Mouse (Mus musculus) midbrain, postnatal 0 days (tissue): ENCODE results near the gene Hoxa10. TPM values are rescaled to one million over a fixed set of nuclear protein-coding genes. Genes with fewer than 3 reads are reported as not detected.

Source experiments
- ATAC-seq: fragments of 200-750 bp; cut with Nextera tagmentation; 2 replicates; pipeline ENCODE4 v1.8.0; 2017; ENCODE audit warnings: moderate number of reproducible peaks, mild to moderate bottlenecking, moderate TSS enrichment, moderate library complexity; ENCODE audit not compliant: low FRiP score
- DNase-seq: peaks from one replicate; pipeline ENCODE4 v3.0.0-alpha.2; 2015; ENCODE audit warnings: low spot score
- H3K27ac ChIP-seq: fragments of 300-500 bp; sonication (generic); 2 replicates; pipeline ENCODE4 v1.5.1; 2014; ENCODE audit warnings: low read depth, mild to moderate bottlenecking, low read length, mixed read lengths
- H3K27me3 ChIP-seq: fragments of 300-500 bp; sonication (generic); 2 replicates; pipeline ENCODE4 v1.6.1; 2014; ENCODE audit warnings: low read length, control low read depth, mixed read lengths; ENCODE audit not compliant: insufficient read depth
- H3K36me3 ChIP-seq: fragments of 300-500 bp; sonication (generic); 2 replicates; pipeline ENCODE4 v1.6.1; 2014; ENCODE audit warnings: low read length, control low read depth, mixed read lengths; ENCODE audit not compliant: insufficient read depth
- H3K4me1 ChIP-seq: fragments of 300-500 bp; sonication (generic); 2 replicates; pipeline ENCODE4 v1.6.1; 2014; ENCODE audit warnings: mild to moderate bottlenecking, control low read depth, antibody characterized with exemption, low read length, mixed read lengths; ENCODE audit not compliant: insufficient read depth
- H3K4me2 ChIP-seq: fragments of 300-500 bp; sonication (generic); 2 replicates; pipeline ENCODE4 v1.6.1; 2014; ENCODE audit warnings: low read depth, mild to moderate bottlenecking, low read length, mixed read lengths; ENCODE audit not compliant: poor library complexity, severe bottlenecking
- H3K4me3 ChIP-seq: fragments of 300-500 bp; sonication (generic); 2 replicates; pipeline ENCODE4 v1.5.1; 2014; ENCODE audit warnings: low read depth, mild to moderate bottlenecking, low read length, moderate library complexity
- H3K9ac ChIP-seq: fragments of 300-500 bp; sonication (generic); replicated peaks from 2 replicates; pipeline ENCODE4 v1.6.1; 2014; ENCODE audit warnings: mild to moderate bottlenecking, low read length, moderate library complexity, mixed read lengths; ENCODE audit not compliant: poor library complexity, severe bottlenecking
- H3K9me3 ChIP-seq: fragments of 300-500 bp; sonication (generic); 2 replicates; pipeline ENCODE4 v1.6.1; 2016; ENCODE audit warnings: low read length, control low read depth
- CTCF ChIP-seq: IDR thresholded peaks from 2 replicates; pipeline ENCODE4 v1.5.1; 2016; ENCODE audit warnings: antibody characterized with exemption, mild to moderate bottlenecking
- WGBS: fragments of 180-500 bp; shearing (Covaris S2); extraction: QIAGEN DNeasy Blood & Tissue Kit; methylation state at CpG from one replicate; pipeline ENCODE4 v1.1.7; 2014; 5-methylcytosine and 5-hydroxymethylcytosine counted together
- polyA plus RNA-seq: library from polyadenylated mRNA; unstranded; fragments of >200 nt; fragmentation: Nextera tagmentation; extraction: Ambion mirVana; gene quantifications from 2 replicates; pipeline ENCODE4 v1.2.1, GENCODE M21; 2015
- total RNA-seq: library from RNA; depleted of rRNA; stranded (reverse); fragments of >200 nt; gene quantifications from 2 replicates; pipeline ENCODE4 v1.2.3, GENCODE M21; 2014

The Hoxa10 gene
- total and polyA plus RNA-seq, 2 experiments from 2014 or later = not detected

GRCm38 (mm10) chr6:52221993-52222685 is 18.5 kb downstream of the Hoxa10 start:
- H3K9ac ChIP-seq = no peak overlapping the region
- H3K4me2 ChIP-seq = peak overlapping the region; percentile 84
- H3K4me3 ChIP-seq = peak overlapping the region; percentile 43; the same call in 1 of the 2 replicates
- 8% methylated on average over 21 of the region's 21 CpGs for WGBS
- no peak overlapping the region for H3K27ac ChIP-seq
- no peaks in the 10 kb centered on the region for H3K36me3 ChIP-seq
- peak; percentile 27; the same call in 1 of the 2 replicates for ATAC-seq
- DNase-seq = no peak
- no peak for TF ChIP-seq CTCF
- peaks cover 91% of the 10 kb centered on the region for H3K27me3 ChIP-seq
- H3K4me1 ChIP-seq = no peaks in the 10 kb centered on the region
- H3K9me3 ChIP-seq = no peaks in the 10 kb centered on the region

DNA sequence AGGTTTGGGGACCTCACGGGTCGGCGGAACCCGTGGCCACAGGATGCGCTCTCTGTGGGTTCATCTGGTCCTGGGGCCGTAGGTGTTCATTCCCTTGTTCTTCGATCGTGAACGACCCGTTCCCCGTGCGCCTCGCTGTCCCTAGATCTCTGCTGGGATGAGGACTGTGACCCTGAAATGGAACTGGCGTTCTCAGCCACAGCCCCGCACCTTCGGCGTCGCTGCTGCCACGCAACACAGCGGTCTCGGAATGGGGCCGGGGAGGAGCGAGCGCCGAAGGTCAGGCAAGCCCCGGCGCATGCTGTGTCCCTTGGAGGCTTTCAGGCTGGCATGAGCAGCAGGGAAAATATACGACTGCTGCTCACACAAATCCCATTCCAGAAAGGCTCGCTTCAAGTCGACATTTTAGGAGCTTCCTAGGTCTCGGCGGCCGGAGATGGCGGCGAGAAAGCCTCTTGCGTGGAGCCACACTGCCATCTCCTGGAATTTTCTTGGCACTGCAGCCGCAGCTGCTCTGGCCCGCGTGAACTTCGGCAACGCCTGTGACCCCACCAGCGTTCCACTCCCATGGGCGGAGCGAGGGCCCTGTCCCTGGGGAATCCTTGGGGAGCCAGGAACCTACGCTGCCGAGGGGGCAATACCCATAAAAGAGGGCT is 19.2 kb downstream of the Hoxa10 start, which contains the start of gene Hoxa7:
Gene Hoxa7 (minus strand): TSS at position 518 of the 656 bp plus-strand sequence.
- Histone ChIP-seq H3K9me3 (no peaks in the 10 kb centered on the region), H3K36me3 (no peaks in the 10 kb centered on the region), H3K4me1 (no peaks in the 10 kb centered on the region), H3K9ac (peak within 1 kb of the TSS; percentile 48), H3K27ac (no peak within 1 kb of the TSS), H3K4me3 (peak within 1 kb of the TSS; percentile 43), H3K4me2 (peak within 1 kb of the TSS; percentile 84), H3K27me3 (peaks cover 91% of the 10 kb centered on the region)
- peak; percentile 75 for ATAC-seq
- WGBS = 1% methylated on average over 46 of the region's 46 CpGs
- peak; percentile 97 for TF ChIP-seq CTCF
- DNase-seq = peak; percentile 84

DNA sequence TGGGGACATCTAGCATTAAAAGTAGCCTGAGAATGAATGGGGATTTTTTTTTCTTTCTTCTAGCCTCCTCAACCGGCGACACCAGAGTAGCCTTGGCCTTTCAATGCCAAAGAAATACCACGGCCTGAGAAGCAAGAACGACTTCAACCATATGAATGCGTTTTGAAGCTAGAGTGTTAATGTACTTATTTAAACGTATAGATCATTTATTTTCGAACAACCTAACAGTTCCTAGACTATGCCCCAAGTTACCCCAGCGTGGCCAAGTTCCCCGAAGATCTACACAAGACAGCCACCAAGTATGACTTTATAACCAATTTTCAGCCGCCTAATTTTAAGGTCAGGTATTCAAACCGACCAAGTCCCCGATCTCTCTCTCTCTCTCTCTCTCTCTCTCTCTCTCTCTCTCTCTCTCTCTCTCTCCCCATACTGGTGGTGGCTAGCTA is 19.8 kb downstream of the Hoxa10 start:
- Histone ChIP-seq H3K27me3 (peaks cover 93% of the 10 kb centered on the region), H3K9me3 (no peaks in the 10 kb centered on the region), H3K4me3 (peak overlapping the region; percentile 43), H3K4me2 (peak overlapping the region; percentile 84), H3K4me1 (no peaks in the 10 kb centered on the region), H3K9ac (no peak overlapping the region), H3K27ac (no peak overlapping the region), H3K36me3 (no peaks in the 10 kb centered on the region)
- DNase-seq (no peak), ATAC-seq (no peak)
- 11% methylated on average over 12 of the region's 12 CpGs for WGBS
- no peak for TF ChIP-seq CTCF

DNA sequence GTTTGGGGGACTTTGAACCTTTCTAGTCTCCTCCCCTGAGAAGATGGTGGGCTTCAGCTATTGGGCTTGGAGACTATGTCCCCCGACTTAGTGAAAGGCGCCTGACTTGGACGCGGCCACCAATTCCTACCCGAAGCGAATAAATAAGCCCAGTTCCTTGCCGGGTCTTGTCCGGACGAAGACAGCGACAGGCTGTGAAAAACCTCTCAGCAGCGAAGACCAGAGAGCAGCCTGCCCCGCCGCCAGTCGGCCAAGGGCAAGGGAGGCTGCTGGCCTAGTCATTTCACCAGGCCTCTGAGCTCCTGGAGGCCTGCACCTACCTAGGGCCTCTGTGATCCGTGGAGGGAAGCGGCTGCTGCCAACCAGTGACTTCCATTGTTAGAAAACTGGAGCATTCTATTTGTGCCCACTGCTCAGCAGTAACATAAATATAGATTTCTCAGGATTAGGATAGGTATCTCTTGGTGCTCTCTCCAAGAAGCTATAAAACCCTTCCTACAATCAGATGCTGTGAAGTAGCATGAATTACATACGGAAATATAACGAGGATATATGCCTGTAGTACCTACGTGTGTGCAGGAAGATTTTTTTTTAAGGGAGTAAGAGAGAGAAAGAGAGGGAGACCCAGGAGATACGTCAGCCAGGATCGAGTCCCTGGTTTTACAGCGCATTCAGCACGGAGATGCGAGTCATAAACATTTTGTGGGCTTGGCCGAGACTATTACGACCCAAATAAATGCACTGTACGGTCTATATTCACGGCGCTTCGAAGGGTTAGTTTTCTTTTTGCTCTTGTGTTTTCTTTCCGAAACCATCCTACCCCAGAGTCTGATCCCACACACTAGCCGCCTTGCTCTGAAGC is 20.4 kb downstream of the Hoxa10 start:
- H3K27me3 ChIP-seq = peaks cover 93% of the 10 kb centered on the region
- no peaks in the 10 kb centered on the region for H3K36me3 ChIP-seq
- no peak for DNase-seq
- H3K9ac ChIP-seq = no peak overlapping the region
- no peaks in the 10 kb centered on the region for H3K4me1 ChIP-seq
- H3K9me3 ChIP-seq = no peaks in the 10 kb centered on the region
- ATAC-seq = no peak
- H3K4me2 ChIP-seq = no peak overlapping the region
- H3K4me3 ChIP-seq = no peak overlapping the region
- H3K27ac ChIP-seq = no peak overlapping the region
- 16% methylated on average over 32 of the region's 32 CpGs for WGBS
- no peak for TF ChIP-seq CTCF

DNA sequence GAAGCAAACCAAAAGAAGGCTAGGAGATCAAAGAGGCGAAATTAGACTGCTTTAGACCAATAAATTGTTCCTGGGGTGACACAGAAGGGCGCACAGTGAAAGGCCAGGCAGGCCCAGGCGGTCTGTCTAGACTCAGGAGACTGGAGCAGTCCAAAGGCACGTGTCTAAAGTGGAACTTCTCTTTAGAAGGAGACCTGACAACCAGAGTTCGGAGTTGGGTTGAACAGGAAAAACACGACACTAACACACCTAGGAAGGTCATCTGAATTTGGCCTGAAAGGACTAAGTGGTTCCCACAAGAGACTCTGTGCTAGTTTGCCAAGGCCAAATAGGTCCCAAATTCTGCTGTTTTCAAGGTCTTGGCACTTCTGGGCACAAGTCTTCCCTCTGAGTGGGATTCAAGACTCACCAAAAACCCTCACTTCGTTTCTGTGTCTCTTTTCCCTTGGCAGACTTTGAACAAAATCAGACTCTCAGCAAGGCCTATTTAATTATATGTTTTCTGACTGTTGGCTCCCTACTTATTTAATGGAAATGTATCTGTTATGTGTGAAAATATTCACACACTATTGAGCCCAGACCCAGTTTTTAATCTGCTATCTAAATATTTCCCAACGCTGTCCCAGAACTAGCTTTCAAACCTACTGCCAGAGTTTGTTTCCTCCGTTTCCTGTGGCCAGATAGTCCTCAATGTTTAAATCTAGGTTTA is 21.3 kb downstream of the Hoxa10 start:
- no peak for TF ChIP-seq CTCF
- no peaks in the 10 kb centered on the region for H3K36me3 ChIP-seq
- no peak overlapping the region for H3K4me3 ChIP-seq
- no peak overlapping the region for H3K27ac ChIP-seq
- 21% methylated on average over 9 of the region's 9 CpGs for WGBS
- DNase-seq (no peak), ATAC-seq (no peak)
- H3K9ac ChIP-seq = no peak overlapping the region
- H3K9me3 ChIP-seq = no peaks in the 10 kb centered on the region
- H3K4me1 ChIP-seq = no peaks in the 10 kb centered on the region
- H3K27me3 ChIP-seq = peaks cover 93% of the 10 kb centered on the region
- no peak overlapping the region for H3K4me2 ChIP-seq
